Mouse (Mus musculus) heart, postnatal 10 days (tissue): ENCODE results near the gene Vars2. TPM values are rescaled to one million over a fixed set of nuclear protein-coding genes. Genes with fewer than 3 reads are reported as not detected.
A peak's percentile ranks its signal among the peaks of the same experiment; 100 is the strongest.

Experiments used
- DNase-seq, 2 experiments: peaks; one replicate each; pipeline ENCODE4 v3.0.0; 2021
- intact Hi-C: fragments of 180-260 bp; cut with DNase I; formaldehyde crosslinking; loops from one replicate; pipeline ENCODE4 v1.15.1; 2025
- total RNA-seq, 2 experiments: library from RNA; stranded (reverse); gene quantifications; 2 replicates each; pipeline ENCODE4 v1.2.3; 2021

Gene Vars2
- total RNA-seq, 2 experiments from 2014 or later: 25.2 to 34.0 TPM

- DNase-seq: peak in 1 of 2 experiments; percentile 72
- intact Hi-C loops: no loop called here
Measured at GRCm38 (mm10) chr17:35695289-35695688, 27.9 kb upstream of the Vars2 start.

- intact Hi-C loops: no loop called here
- DNase-seq: no peak
Measured at GRCm38 (mm10) chr17:35693906-35694305, 26.5 kb upstream of the Vars2 start.

- intact Hi-C loops: no loop called here
- DNase-seq: no peak
Measured at GRCm38 (mm10) chr17:35692368-35692767, 25.0 kb upstream of the Vars2 start.

GRCm38 (mm10) chr17:35691811-35692210 lies 24.4 kb upstream of the Vars2 start:
- intact Hi-C loops: no loop called here
- no peak for DNase-seq

- intact Hi-C loops: no loop called here
- no peak for DNase-seq
Measured at GRCm38 (mm10) chr17:35689936-35690645, 22.7 kb upstream of the Vars2 start.

- DNase-seq: no peak
- intact Hi-C loops: no loop called here
Measured at GRCm38 (mm10) chr17:35688347-35689175, 21.2 kb upstream of the Vars2 start.

- no peak for DNase-seq
- intact Hi-C loops: no loop called here
Measured at GRCm38 (mm10) chr17:35685061-35685460, 17.7 kb upstream of the Vars2 start.

GRCm38 (mm10) chr17:35681986-35682385 lies 14.6 kb upstream of the Vars2 start:
- intact Hi-C loops: no loop called here
- DNase-seq: no peak

- no peak for DNase-seq
- intact Hi-C loops: no loop called here
Measured at GRCm38 (mm10) chr17:35680591-35680990, 13.2 kb upstream of the Vars2 start.

- peak; percentile 95 to 96 for DNase-seq
- intact Hi-C loops: no loop called here
Measured at GRCm38 (mm10) chr17:35673416-35674035, 6.1 kb upstream of the Vars2 start, which contains the start of gene Gtf2h4. TSS of gene Gtf2h4 (minus strand) at chr17:35673739.

- no peak for DNase-seq
- intact Hi-C loops: no loop called here
Measured at GRCm38 (mm10) chr17:35672527-35672926, 5.1 kb upstream of the Vars2 start.

GRCm38 (mm10) chr17:35671846-35672245 lies 4.5 kb upstream of the Vars2 start:
- intact Hi-C loops: no loop called here
- DNase-seq: no peak

- no peak for DNase-seq
- intact Hi-C loops: no loop called here
Measured at GRCm38 (mm10) chr17:35669731-35670130, 2.3 kb upstream of the Vars2 start.

GRCm38 (mm10) chr17:35666851-35667256 lies 538 bp downstream of the Vars2 start:
- no peak for DNase-seq
- intact Hi-C loops: no loop called here

GRCm38 (mm10) chr17:35665957-35666515 lies 1.4 kb downstream of the Vars2 start:
- DNase-seq: peak; percentile 16 to 43
- intact Hi-C loops: no loop called here

GRCm38 (mm10) chr17:35653086-35653485 lies 14.3 kb downstream of the Vars2 start:
- DNase-seq: no peak
- intact Hi-C loops: no loop called here

GRCm38 (mm10) chr17:35649429-35649828 lies 18.0 kb downstream of the Vars2 start:
- intact Hi-C loops: no loop called here

GRCm38 (mm10) chr17:35643609-35644236 lies 23.7 kb downstream of the Vars2 start, which contains the start of gene Mucl3:
TSS of gene Mucl3 (minus strand) at chr17:35643695.
- no peak for DNase-seq
- intact Hi-C loops: no loop called here

More at GRCm38 (mm10) chr17:35649429-35649828, 18.0 kb downstream of the Vars2 start:
- no peak for DNase-seq

GRCm38 (mm10) chr17:35639352-35639751 lies 28.0 kb downstream of the Vars2 start:
- intact Hi-C loops: no loop called here
- peak in 1 of 2 experiments; percentile 11 for DNase-seq

- DNase-seq: peak; percentile 88
- intact Hi-C loops: no loop called here
Measured at GRCm38 (mm10) chr17:35638475-35639190, 28.8 kb downstream of the Vars2 start.
